ENCODE assay signal across 27 mouse cellular contexts in genomic region chrX:12653879-12654278, GRCm38 (mm10). TPM values are rescaled to one million over a fixed set of nuclear protein-coding genes. Genes with fewer than 3 reads are reported as not detected.
A peak's percentile ranks its signal among the peaks of the same experiment; 100 is the strongest.
DNase-seq lines count a peak whose midpoint lies in the region; ATAC-seq lines count a peak whose summit lies in the region.
"Had no signal": no experiment of that assay in that cellular context is flagged by ENCODE, and none has a peak within 500 bp of the region (broad histone marks: within the 10 kb centered on the region; RNA-seq: fewer than 3 reads in every experiment).

No protein-coding gene starts in this region.

- no peak overlapping the region for H3K27ac ChIP-seq in forebrain, embryonic 15.5 days (replicated peaks)
- H3K27ac ChIP-seq: forebrain, embryonic 13.5 days; hindbrain, embryonic 12.5 days; hindbrain, postnatal 0 days; intestine, embryonic 15.5 days; liver, embryonic 12.5 days; stomach, embryonic 15.5 days had no signal

- no peaks in the 10 kb centered on the region for H3K4me1 ChIP-seq in forebrain, embryonic 15.5 days
- H3K4me1 ChIP-seq: forebrain, embryonic 13.5 days; hindbrain, embryonic 12.5 days; intestine, embryonic 15.5 days; liver, embryonic 12.5 days; stomach, embryonic 15.5 days had no signal

- H3K4me3 ChIP-seq in forebrain, embryonic 15.5 days: no peak overlapping the region
- H3K4me3 ChIP-seq: forebrain, embryonic 13.5 days; hindbrain, embryonic 12.5 days; intestine, embryonic 15.5 days; liver, embryonic 12.5 days; stomach, embryonic 15.5 days had no signal

- peaks cover 9% of the 10 kb centered on the region; the same call in 1 of the 2 replicates for H3K36me3 ChIP-seq in forebrain, embryonic 15.5 days
- H3K36me3 ChIP-seq: intestine, embryonic 15.5 days; stomach, embryonic 15.5 days had no signal

- H3K4me2 ChIP-seq in forebrain, embryonic 15.5 days (replicated peaks): no peak overlapping the region
- H3K4me2 ChIP-seq: forebrain, embryonic 13.5 days; heart, embryonic 11.5 days; hindbrain, embryonic 12.5 days; intestine, embryonic 15.5 days; liver, embryonic 12.5 days; midbrain, embryonic 11.5 days; stomach, embryonic 15.5 days had no signal

- no peak overlapping the region for H3K9ac ChIP-seq in forebrain, embryonic 15.5 days (replicated peaks)
- H3K9ac ChIP-seq: forebrain, embryonic 13.5 days; hindbrain, embryonic 12.5 days; intestine, embryonic 15.5 days; liver, embryonic 12.5 days; liver, postnatal 0 days; stomach, embryonic 15.5 days had no signal

- no peak for ATAC-seq in forebrain, embryonic 15.5 days (replicated peaks)
- ATAC-seq: forebrain, embryonic 13.5 days; hindbrain, postnatal 0 days; intestine, embryonic 15.5 days; liver, embryonic 12.5 days; liver, postnatal 0 days; midbrain, embryonic 16.5 days had no signal

- no peaks in the 10 kb centered on the region for H3K9me3 ChIP-seq in forebrain, embryonic 15.5 days
- H3K9me3 ChIP-seq: forebrain, embryonic 13.5 days; G1E; hindbrain, embryonic 12.5 days; intestine, embryonic 15.5 days; liver, embryonic 12.5 days; stomach, embryonic 15.5 days had no signal

- H3K27me3 ChIP-seq in forebrain, embryonic 15.5 days: no peaks in the 10 kb centered on the region
- H3K27me3 ChIP-seq: forebrain, embryonic 13.5 days; hindbrain, embryonic 12.5 days; intestine, embryonic 15.5 days; liver, embryonic 12.5 days; stomach, embryonic 15.5 days had no signal

- 72% methylated on average over 2 of the region's 2 CpGs for WGBS in forebrain, embryonic 15.5 days

- peak; percentile 22 for DNase-seq in adrenal gland, postnatal 10 days
- DNase-seq in adrenal gland, adult 2 months: no peak
- peak; percentile 9 to 41 for DNase-seq in frontal cortex, adult 2 months (ENCODE audit: extremely low spot score in 1 of 2, low spot score in 1 of 2)
- no peak for DNase-seq in frontal cortex, postnatal 10 days (ENCODE audit: low spot score in 2 of 2)
- peak; percentile 46 for DNase-seq in right cerebral cortex, adult 18-20 months
- DNase-seq in right cerebral cortex, postnatal 25 days: no peak
- DNase-seq: cerebellum, adult 8-10 months; cerebellum, postnatal 25 days; gastrocnemius, postnatal 36 days; heart, adult 18-20 months; heart, postnatal 36 days; kidney, adult 2 months; kidney, postnatal 4 days; liver, postnatal 0 days; lung, postnatal 36 days; thymus, postnatal 14 days had no signal

RNA-seq across cellular contexts. Expression of gene 1810030O07Rik, which starts 19.6 kb away (rescaled TPM):
- total RNA-seq in adrenal gland, postnatal 10 days (2021): 10 to 100 TPM; 18.0 to 22.2 TPM
- total RNA-seq in adrenal gland, adult 2 months (2021): 10 to 100 TPM; 21.7 to 31.0 TPM
- 12.1 and 12.8 TPM in 2 replicates for polyA plus RNA-seq in adrenal gland, adult 2 months (2012; rRNA removed)
- polyA plus RNA-seq in frontal cortex, adult 2 months (2012; rRNA removed): 22.7 and 24.0 TPM in 2 replicates
- 30.4 and 30.5 TPM in 2 replicates for polyA plus RNA-seq in forebrain, embryonic 15.5 days (2015; fragmentation: Nextera tagmentation; extraction: Ambion mirVana)

Comparison
In these comparisons a context has a peak if more than half of its experiments do, and no peak if none do; other contexts are left out.
1. DNase-seq: peak in adrenal gland, postnatal 10 days (single experiment), frontal cortex, adult 2 months (2 of 2) and right cerebral cortex, adult 18-20 months (single experiment); none in adrenal gland, adult 2 months (single experiment), frontal cortex, postnatal 10 days (0 of 2) and right cerebral cortex, postnatal 25 days (single experiment).